Mouse (Mus musculus): Measurements from ENCODE around the gene Dgat2. TPM values are rescaled to one million over a fixed set of nuclear protein-coding genes. Genes with fewer than 3 reads are reported as not detected.

Dgat2 gene
- polyA plus RNA-seq, 1 experiment from 2014 or later = 1,691 TPM

- H3K27me3 ChIP-seq (replicated peaks; ENCODE audit: control insufficient read depth, insufficient read depth, low read length) = no peaks in the 10 kb centered on the region
- H3K9ac ChIP-seq (ENCODE audit: low read depth, low read length) = no peak overlapping the region
- ATAC-seq = no peak
- H3K36me3 ChIP-seq (ENCODE audit: control insufficient read depth, insufficient read depth) = peaks cover 30% of the 10 kb centered on the region; the same call in 1 of the 2 replicates
- TF ChIP-seq CTCF (IDR thresholded peaks at IDR 0.05; ENCODE audit: low read depth) = no peak
- H3K4me3 ChIP-seq (ENCODE audit: low read depth, low read length) = no peak overlapping the region
- no peaks in the 10 kb centered on the region for H3K9me3 ChIP-seq (ENCODE audit: control insufficient read depth)
- H3K27ac ChIP-seq (ENCODE audit: low read depth, low read length) = peak overlapping the region; percentile 55
- H3K4me1 ChIP-seq (replicated peaks; ENCODE audit: control insufficient read depth, insufficient read depth, low read length) = peaks cover 22% of the 10 kb centered on the region
- 66% methylated on average over 10 of the region's 10 CpGs for WGBS
- no peak overlapping the region; the same call in 1 of the 2 replicates for H3K4me2 ChIP-seq (replicated peaks; ENCODE audit: low read depth)
Measured at GRCm38 (mm10) chr7:99171730-99172463, 10.6 kb downstream of the Dgat2 start.

GRCm38 (mm10) chr7:99170519-99170918 is 12.0 kb downstream of the Dgat2 start:
- peaks cover 22% of the 10 kb centered on the region; the same call in 1 of the 2 replicates for H3K4me1 ChIP-seq (replicated peaks; ENCODE audit: control insufficient read depth, insufficient read depth, low read length)
- ATAC-seq = no peak
- no peak for TF ChIP-seq CTCF (IDR thresholded peaks at IDR 0.05; ENCODE audit: low read depth)
- H3K27me3 ChIP-seq (replicated peaks; ENCODE audit: control insufficient read depth, insufficient read depth, low read length) = no peaks in the 10 kb centered on the region
- peak overlapping the region; percentile 55 for H3K27ac ChIP-seq (ENCODE audit: low read depth, low read length)
- WGBS = 72% methylated on average over 6 of the region's 6 CpGs
- no peak overlapping the region for H3K4me3 ChIP-seq (ENCODE audit: low read depth, low read length)
- H3K36me3 ChIP-seq (ENCODE audit: control insufficient read depth, insufficient read depth) = peaks cover 41% of the 10 kb centered on the region; the same call in 1 of the 2 replicates
- H3K4me2 ChIP-seq (replicated peaks; ENCODE audit: low read depth) = no peak overlapping the region
- no peak overlapping the region for H3K9ac ChIP-seq (ENCODE audit: low read depth, low read length)
- no peaks in the 10 kb centered on the region for H3K9me3 ChIP-seq (ENCODE audit: control insufficient read depth)

- WGBS = 65% methylated on average over 9 of the region's 9 CpGs
- no peak for TF ChIP-seq CTCF (IDR thresholded peaks at IDR 0.05; ENCODE audit: low read depth)
Measured at GRCm38 (mm10) chr7:99169717-99170403, 12.7 kb downstream of the Dgat2 start.

GRCm38 (mm10) chr7:99168756-99169155 is 13.8 kb downstream of the Dgat2 start:
- Histone ChIP-seq H3K27ac (ENCODE audit: low read depth, low read length) (peak overlapping the region; percentile 70), H3K9ac (ENCODE audit: low read depth, low read length) (no peak overlapping the region), H3K9me3 (ENCODE audit: control insufficient read depth) (no peaks in the 10 kb centered on the region), H3K36me3 (ENCODE audit: control insufficient read depth, insufficient read depth) (peaks cover 50% of the 10 kb centered on the region; the same call in 1 of the 2 replicates), H3K4me3 (ENCODE audit: low read depth, low read length) (no peak overlapping the region), H3K4me2 (replicated peaks; ENCODE audit: low read depth) (peak overlapping the region; percentile 24; the same call in 1 of the 2 replicates), H3K4me1 (replicated peaks; ENCODE audit: control insufficient read depth, insufficient read depth, low read length) (peaks cover 16% of the 10 kb centered on the region; the same call in 1 of the 2 replicates), H3K27me3 (replicated peaks; ENCODE audit: control insufficient read depth, insufficient read depth, low read length) (no peaks in the 10 kb centered on the region)
- ATAC-seq = no peak
- TF ChIP-seq CTCF (IDR thresholded peaks at IDR 0.05; ENCODE audit: low read depth) = no peak
- WGBS = 62% methylated on average over 6 of the region's 6 CpGs

More at GRCm38 (mm10) chr7:99169717-99170403, 12.7 kb downstream of the Dgat2 start:
- Histone ChIP-seq H3K9me3 (ENCODE audit: control insufficient read depth) (no peaks in the 10 kb centered on the region), H3K27ac (ENCODE audit: low read depth, low read length) (0 out of 2 replicates have a peak overlapping the region, but pooled peaks have one; percentile 70), H3K36me3 (ENCODE audit: control insufficient read depth, insufficient read depth) (peaks cover 41% of the 10 kb centered on the region; the same call in 1 of the 2 replicates), H3K27me3 (replicated peaks; ENCODE audit: control insufficient read depth, insufficient read depth, low read length) (no peaks in the 10 kb centered on the region), H3K4me2 (replicated peaks; ENCODE audit: low read depth) (no peak overlapping the region; the same call in 1 of the 2 replicates), H3K9ac (ENCODE audit: low read depth, low read length) (no peak overlapping the region), H3K4me1 (replicated peaks; ENCODE audit: control insufficient read depth, insufficient read depth, low read length) (peaks cover 22% of the 10 kb centered on the region; the same call in 1 of the 2 replicates), H3K4me3 (ENCODE audit: low read depth, low read length) (no peak overlapping the region)
- ATAC-seq = no peak

GRCm38 (mm10) chr7:99167939-99168338 is 14.6 kb downstream of the Dgat2 start:
- Histone ChIP-seq H3K9ac (ENCODE audit: low read depth, low read length) (no peak overlapping the region), H3K4me3 (ENCODE audit: low read depth, low read length) (no peak overlapping the region), H3K27me3 (replicated peaks; ENCODE audit: control insufficient read depth, insufficient read depth, low read length) (no peaks in the 10 kb centered on the region), H3K9me3 (ENCODE audit: control insufficient read depth) (no peaks in the 10 kb centered on the region), H3K27ac (ENCODE audit: low read depth, low read length) (peak overlapping the region; percentile 70), H3K4me2 (replicated peaks; ENCODE audit: low read depth) (peak overlapping the region; percentile 6), H3K36me3 (ENCODE audit: control insufficient read depth, insufficient read depth) (peaks cover 54% of the 10 kb centered on the region; the same call in 1 of the 2 replicates), H3K4me1 (replicated peaks; ENCODE audit: control insufficient read depth, insufficient read depth, low read length) (peaks cover 11% of the 10 kb centered on the region; the same call in 1 of the 2 replicates)
- ATAC-seq = peak; percentile 84
- 26% methylated on average over 5 of the region's 5 CpGs for WGBS
- TF ChIP-seq CTCF (IDR thresholded peaks at IDR 0.05; ENCODE audit: low read depth) = no peak

GRCm38 (mm10) chr7:99166159-99166558 is 16.4 kb downstream of the Dgat2 start:
- Histone ChIP-seq H3K4me3 (ENCODE audit: low read depth, low read length) (no peak overlapping the region), H3K9ac (ENCODE audit: low read depth, low read length) (no peak overlapping the region), H3K4me1 (replicated peaks; ENCODE audit: control insufficient read depth, insufficient read depth, low read length) (peaks cover 8% of the 10 kb centered on the region; the same call in 1 of the 2 replicates), H3K27ac (ENCODE audit: low read depth, low read length) (no peak overlapping the region; the same call in 1 of the 2 replicates), H3K9me3 (ENCODE audit: control insufficient read depth) (no peaks in the 10 kb centered on the region), H3K4me2 (replicated peaks; ENCODE audit: low read depth) (0 out of 2 replicates have a peak overlapping the region, but pooled peaks have one; percentile 21), H3K36me3 (ENCODE audit: control insufficient read depth, insufficient read depth) (peaks cover 51% of the 10 kb centered on the region; the same call in 1 of the 2 replicates), H3K27me3 (replicated peaks; ENCODE audit: control insufficient read depth, insufficient read depth, low read length) (no peaks in the 10 kb centered on the region)
- TF ChIP-seq CTCF (IDR thresholded peaks at IDR 0.05; ENCODE audit: low read depth) = no peak
- WGBS = 75% methylated on average over 8 of the region's 8 CpGs
- ATAC-seq = no peak

Data from intestine, postnatal 0 days (tissue).